Mouse (Mus musculus): ENCODE results near the gene Cep250.

GRCm38 (mm10) chr2:155944685-155945084 is 11.6 kb upstream of the Cep250 start:
- TF ChIP-seq POLR2A (IDR thresholded peaks at IDR 0.05; ENCODE audit: insufficient read depth, low read depth, low read length), result no peak
- no peak for TF ChIP-seq CTCF (IDR thresholded peaks at IDR 0.05; ENCODE audit: insufficient read depth, low read depth, low read length)

All from olfactory bulb, adult 2 months (tissue).